Mouse (Mus musculus) hindbrain, embryonic 14.5 days (tissue): ENCODE data around the gene Ift80. TPM values are rescaled to one million over a fixed set of nuclear protein-coding genes. Genes with fewer than 3 reads are reported as not detected.

Source experiments
- ATAC-seq: fragments of 200-750 bp; cut with Nextera tagmentation; 2 replicates; pipeline ENCODE4 v1.8.0; 2017; ENCODE audit warnings: moderate number of reproducible peaks, mild to moderate bottlenecking, moderate TSS enrichment, moderate library complexity; ENCODE audit not compliant: low FRiP score
- DNase-seq: peaks from one replicate; pipeline ENCODE4 v3.0.0-alpha.2; 2015; ENCODE audit warnings: low spot score
- H3K27ac ChIP-seq: fragments of 300-500 bp; sonication (generic); 2 replicates; pipeline ENCODE4 v1.5.1; 2014; ENCODE audit warnings: mild to moderate bottlenecking, moderate library complexity
- H3K27me3 ChIP-seq: fragments of 300-500 bp; sonication (generic); 2 replicates; pipeline ENCODE4 v1.6.1; 2014; ENCODE audit warnings: mild to moderate bottlenecking, low read length, mixed read lengths; ENCODE audit not compliant: control insufficient read depth, insufficient read depth
- H3K36me3 ChIP-seq: fragments of 300-500 bp; sonication (generic); replicated peaks from 2 replicates; pipeline ENCODE4 v1.6.1; 2014; ENCODE audit not compliant: control insufficient read depth, insufficient read depth
- H3K4me1 ChIP-seq: fragments of 300-500 bp; sonication (generic); replicated peaks from 2 replicates; pipeline ENCODE4 v1.6.1; 2014; ENCODE audit warnings: antibody characterized with exemption, low read length, mixed read lengths; ENCODE audit not compliant: control insufficient read depth, insufficient read depth
- H3K4me2 ChIP-seq: fragments of 300-500 bp; sonication (generic); replicated peaks from 2 replicates; pipeline ENCODE4 v1.6.1; 2014; ENCODE audit warnings: mild to moderate bottlenecking, moderate library complexity
- H3K4me3 ChIP-seq: fragments of 300-500 bp; sonication (generic); replicated peaks from 2 replicates; pipeline ENCODE4 v1.5.1; 2014; ENCODE audit warnings: mild to moderate bottlenecking, low read length
- H3K9ac ChIP-seq: fragments of 300-500 bp; sonication (generic); 2 replicates; pipeline ENCODE4 v1.6.1; 2014
- H3K9me3 ChIP-seq: fragments of 300-500 bp; sonication (generic); 2 replicates; pipeline ENCODE4 v1.6.1; 2016; ENCODE audit warnings: low read length; ENCODE audit not compliant: control insufficient read depth
- WGBS: fragments of 180-500 bp; shearing (Covaris S2); extraction: QIAGEN DNeasy Blood & Tissue Kit; methylation state at CpG from one replicate; pipeline ENCODE4 v1.1.7; 2014; 5-methylcytosine and 5-hydroxymethylcytosine counted together
- microRNA counts: library from miRNA; unstranded; fragments of <30 nt; microRNA quantifications from one replicate; lab custom pipeline; 2016
- microRNA-seq: library from miRNA; unstranded; fragments of <30 nt; microRNA quantifications from one replicate; pipeline ENCODE4, GENCODE M21; 2016
- polyA plus RNA-seq: library from polyadenylated mRNA; unstranded; fragments of >200 nt; fragmentation: Nextera tagmentation; extraction: Ambion mirVana; gene quantifications from 2 replicates; pipeline ENCODE4 v1.2.1, GENCODE M21; 2014

Ift80 gene
- polyA plus RNA-seq, 1 experiment from 2014 or later: 8.7 TPM

DNA sequence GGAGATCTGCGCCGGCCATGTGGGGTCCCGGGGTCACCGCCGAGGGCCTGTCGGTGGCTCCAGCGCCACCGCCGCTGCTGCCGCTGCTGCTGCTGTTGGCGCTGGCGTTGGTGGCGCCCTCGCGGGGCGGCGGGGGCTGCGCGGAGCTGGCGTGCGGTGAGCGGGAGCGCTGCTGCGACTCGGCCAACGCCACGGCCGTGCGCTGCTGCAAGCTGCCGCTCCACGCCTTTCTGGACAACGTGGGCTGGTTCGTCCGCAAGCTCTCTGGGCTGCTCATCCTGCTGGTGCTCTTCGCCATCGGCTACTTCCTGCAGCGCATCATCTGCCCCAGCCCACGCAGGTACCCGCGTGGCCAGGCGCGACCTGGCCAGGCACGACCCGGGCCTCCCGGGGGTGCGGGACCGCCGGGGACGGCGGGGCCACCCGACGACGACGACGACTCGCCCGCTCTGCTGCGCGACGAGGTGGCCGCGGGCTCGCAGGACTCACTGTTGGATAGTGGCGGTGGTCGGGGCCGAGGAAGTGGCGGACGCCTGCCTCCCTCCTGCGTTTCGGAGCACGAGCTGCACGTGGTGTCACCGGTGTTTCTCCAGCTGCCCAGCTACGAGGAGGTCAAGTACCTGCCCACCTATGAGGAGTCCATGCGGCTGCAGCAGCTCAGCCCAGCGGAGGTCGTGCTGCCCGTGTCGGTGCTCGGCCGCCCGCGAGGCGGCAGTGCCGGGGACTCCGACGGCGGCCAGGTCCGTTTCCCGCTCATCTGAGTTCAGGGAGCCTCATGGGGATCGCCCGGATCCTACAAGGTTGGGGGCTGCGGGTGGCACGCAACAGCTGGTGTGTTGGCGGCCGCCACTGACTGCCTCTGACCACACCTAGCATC is 134.4 kb downstream of the Ift80 start:
- H3K9ac ChIP-seq: peak overlapping the region; percentile 72
- 0 out of 2 replicates have a peak, but pooled peaks cover 6% of the 10 kb centered on the region for H3K4me1 ChIP-seq
- ATAC-seq (peak; percentile 83), DNase-seq (peak; percentile 65)
- under 1% methylated on average over 82 of the region's 96 CpGs for WGBS
- H3K27me3 ChIP-seq: peaks cover 23% of the 10 kb centered on the region
- H3K36me3 ChIP-seq: no peaks in the 10 kb centered on the region
- H3K4me3 ChIP-seq: peak overlapping the region; percentile 76
- H3K4me2 ChIP-seq: peak overlapping the region; percentile 98
- H3K27ac ChIP-seq: peak overlapping the region; percentile 67
- H3K9me3 ChIP-seq: no peaks in the 10 kb centered on the region

DNA sequence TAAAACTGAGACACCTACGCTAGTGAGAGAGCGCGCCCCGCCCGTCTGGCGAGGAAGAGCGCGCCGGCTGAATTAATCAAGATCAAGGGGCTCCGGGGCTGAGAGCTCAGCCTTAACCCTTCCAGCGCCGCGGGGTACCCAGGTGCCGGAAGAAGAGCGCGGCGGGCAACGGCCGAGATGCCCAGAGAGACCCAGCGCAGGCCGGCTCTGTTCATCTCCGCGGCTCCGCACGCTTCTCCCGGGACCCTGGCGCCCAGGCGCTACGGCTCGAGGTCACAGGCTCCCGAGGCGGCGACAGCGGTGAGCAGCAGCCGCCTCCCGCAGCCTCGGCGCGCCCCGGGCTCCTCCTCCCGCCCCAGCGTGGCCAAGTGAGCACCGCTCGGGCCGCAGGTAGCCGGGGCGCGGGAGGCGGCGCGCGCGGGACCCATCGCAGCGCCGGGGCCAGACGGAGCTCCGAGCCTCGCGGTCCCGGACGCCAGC is 135.1 kb downstream of the Ift80 start, which contains the start of gene 1110032F04Rik:
1110032F04Rik (plus strand) TSS at position 376 of the 480 bp plus-strand sequence.
- peak within 1 kb of the TSS; percentile 76 for H3K4me3 ChIP-seq

DNA sequence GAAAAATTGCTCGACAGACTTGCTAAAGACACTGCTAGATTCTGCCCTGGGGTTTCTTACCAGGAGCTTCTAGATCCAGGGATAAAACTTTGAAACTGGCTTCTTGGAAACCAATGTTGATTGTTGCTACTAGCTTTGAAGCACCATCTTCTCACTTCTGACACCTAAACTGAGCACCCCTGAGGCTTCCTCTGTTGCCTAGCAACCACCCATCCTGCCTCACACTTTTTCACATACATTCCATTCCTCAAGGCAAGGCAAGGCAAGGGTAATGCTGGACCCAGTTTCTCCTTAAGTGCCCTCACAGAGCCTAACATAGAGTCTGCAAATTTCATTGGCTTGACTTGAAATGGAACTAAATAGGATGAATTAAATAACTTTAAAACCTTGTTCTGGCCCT is 152.0 kb downstream of the Ift80 start:
- no peak overlapping the region for H3K4me3 ChIP-seq
- no peaks in the 10 kb centered on the region for H3K27me3 ChIP-seq
- H3K9me3 ChIP-seq: no peaks in the 10 kb centered on the region
- no peak overlapping the region for H3K27ac ChIP-seq
- DNase-seq (no peak), ATAC-seq (no peak)
- no peak overlapping the region for H3K9ac ChIP-seq
- no peak overlapping the region for H3K4me2 ChIP-seq
- WGBS: 97% methylated on average over 1 of the region's 1 CpGs
- no peaks in the 10 kb centered on the region for H3K4me1 ChIP-seq
- H3K36me3 ChIP-seq: no peaks in the 10 kb centered on the region

More for the DNA sequence above, 135.1 kb downstream of the Ift80 start, which contains the start of gene 1110032F04Rik:
- DNase-seq (peak; percentile 66), ATAC-seq (peak; percentile 84)
- Histone ChIP-seq H3K36me3 (no peaks in the 10 kb centered on the region), H3K9me3 (no peaks in the 10 kb centered on the region), H3K27ac (peak within 1 kb of the TSS; percentile 67), H3K27me3 (peaks cover 23% of the 10 kb centered on the region), H3K9ac (peak within 1 kb of the TSS; percentile 72), H3K4me1 (0 out of 2 replicates have a peak, but pooled peaks cover 6% of the 10 kb centered on the region), H3K4me2 (peak within 1 kb of the TSS; percentile 98)
- WGBS: under 1% methylated on average over 54 of the region's 62 CpGs

DNA sequence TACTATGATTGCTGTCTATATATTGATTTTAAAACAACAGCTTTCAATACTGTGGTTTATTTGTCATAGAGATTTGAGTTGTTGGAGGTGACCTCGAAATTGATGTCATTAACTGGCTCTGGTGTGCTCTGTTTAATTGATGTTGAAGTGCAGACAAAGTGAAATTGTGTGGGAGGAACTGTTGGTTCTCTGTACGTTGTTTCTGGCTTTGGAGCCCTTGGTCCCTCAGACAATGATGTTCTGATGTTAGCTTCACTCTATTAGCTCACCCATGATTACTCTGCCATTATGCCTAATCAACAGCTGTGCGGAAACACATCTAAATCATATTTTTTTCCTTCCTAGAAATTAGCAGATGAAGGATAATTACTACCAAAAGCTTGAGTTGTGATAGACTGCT is 156.0 kb downstream of the Ift80 start:
- Histone ChIP-seq H3K27me3 (no peaks in the 10 kb centered on the region), H3K9me3 (no peaks in the 10 kb centered on the region), H3K4me3 (no peak overlapping the region), H3K36me3 (no peaks in the 10 kb centered on the region), H3K4me2 (no peak overlapping the region), H3K9ac (no peak overlapping the region), H3K4me1 (no peaks in the 10 kb centered on the region), H3K27ac (no peak overlapping the region)
- no peak for DNase-seq
- ATAC-seq: no peak
- 74% methylated on average over 3 of the region's 3 CpGs for WGBS

DNA sequence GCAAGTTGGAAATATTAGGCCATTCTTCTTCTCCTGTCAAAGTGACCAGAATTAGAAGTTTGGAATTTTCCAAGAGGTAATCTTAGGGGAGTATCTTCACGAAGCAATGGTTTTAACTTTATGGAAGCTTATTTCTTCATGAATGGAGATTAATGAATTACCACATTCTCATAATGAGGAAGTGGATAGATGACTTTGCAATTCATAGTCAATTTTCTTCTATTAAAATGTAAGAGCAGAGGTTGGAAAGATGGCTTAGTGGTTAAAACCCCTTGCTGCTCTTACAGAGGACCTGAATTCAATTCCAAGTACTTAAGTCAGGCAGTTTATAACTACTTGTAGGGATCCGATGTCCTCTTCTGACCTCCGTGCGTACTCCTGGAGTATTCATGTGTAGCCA is 160.3 kb downstream of the Ift80 start:
- WGBS: 96% methylated on average over 4 of the region's 4 CpGs
- no peak overlapping the region for H3K9ac ChIP-seq
- no peak overlapping the region for H3K27ac ChIP-seq
- no peak for DNase-seq
- no peaks in the 10 kb centered on the region for H3K4me1 ChIP-seq
- ATAC-seq: no peak
- H3K9me3 ChIP-seq: no peaks in the 10 kb centered on the region
- no peaks in the 10 kb centered on the region for H3K36me3 ChIP-seq
- H3K4me2 ChIP-seq: no peak overlapping the region
- no peaks in the 10 kb centered on the region for H3K27me3 ChIP-seq
- no peak overlapping the region for H3K4me3 ChIP-seq

MicroRNAs within 50 kb of the gene (microRNA counts, 519-probe panel; counts per million panel counts)
- 6,331 counts per million, percentile 84 among the panel's probes with 10 or more counts for microRNA mmu-miR-15b (lab: Ali Mortazavi, UCI)

Small RNA genes within 50 kb of the gene (microRNA-seq; reads per million reads assigned to microRNA genes)
- 1,069 reads per million, percentile 78 among the genes with 10 or more reads in this experiment for gene Mir15b
- gene Mir16-2: 534 reads per million, percentile 72 among the genes with 10 or more reads in this experiment

Other genes with a start within 250 kb of the Ift80 start
- gene 1110032F04Rik, start 135.0 kb downstream of the Ift80 start, polyA plus RNA-seq: 6.2 and 6.7 TPM in 2 replicates
- 30.8 and 33.9 TPM in 2 replicates for gene Smc4, start 168 bp upstream of the Ift80 start, polyA plus RNA-seq
- 38.2 and 38.5 TPM in 2 replicates for gene Trim59, start 40.2 kb upstream of the Ift80 start, polyA plus RNA-seq
- gene Kpna4, start 122.5 kb upstream of the Ift80 start, polyA plus RNA-seq: 40.9 and 49.1 TPM in 2 replicates
- not detected in 2 replicates for gene Arl14, start 217.8 kb upstream of the Ift80 start, polyA plus RNA-seq